Mouse (Mus musculus) erythroblast, embryonic 14.5 days (primary cell): ENCODE measurements around the gene Necap1.

Experiments used
- GATA1 ChIP-seq: IDR thresholded peaks from 2 replicates; pipeline ENCODE4 v1.6.1; 2012; ENCODE audit warnings: low read length, inconsistent platforms, mixed read lengths
- TAL1 ChIP-seq: IDR thresholded peaks from 3 replicates; pipeline ENCODE4 v1.6.1; 2012; ENCODE audit warnings: low read length, inconsistent platforms, mixed read lengths

DNA sequence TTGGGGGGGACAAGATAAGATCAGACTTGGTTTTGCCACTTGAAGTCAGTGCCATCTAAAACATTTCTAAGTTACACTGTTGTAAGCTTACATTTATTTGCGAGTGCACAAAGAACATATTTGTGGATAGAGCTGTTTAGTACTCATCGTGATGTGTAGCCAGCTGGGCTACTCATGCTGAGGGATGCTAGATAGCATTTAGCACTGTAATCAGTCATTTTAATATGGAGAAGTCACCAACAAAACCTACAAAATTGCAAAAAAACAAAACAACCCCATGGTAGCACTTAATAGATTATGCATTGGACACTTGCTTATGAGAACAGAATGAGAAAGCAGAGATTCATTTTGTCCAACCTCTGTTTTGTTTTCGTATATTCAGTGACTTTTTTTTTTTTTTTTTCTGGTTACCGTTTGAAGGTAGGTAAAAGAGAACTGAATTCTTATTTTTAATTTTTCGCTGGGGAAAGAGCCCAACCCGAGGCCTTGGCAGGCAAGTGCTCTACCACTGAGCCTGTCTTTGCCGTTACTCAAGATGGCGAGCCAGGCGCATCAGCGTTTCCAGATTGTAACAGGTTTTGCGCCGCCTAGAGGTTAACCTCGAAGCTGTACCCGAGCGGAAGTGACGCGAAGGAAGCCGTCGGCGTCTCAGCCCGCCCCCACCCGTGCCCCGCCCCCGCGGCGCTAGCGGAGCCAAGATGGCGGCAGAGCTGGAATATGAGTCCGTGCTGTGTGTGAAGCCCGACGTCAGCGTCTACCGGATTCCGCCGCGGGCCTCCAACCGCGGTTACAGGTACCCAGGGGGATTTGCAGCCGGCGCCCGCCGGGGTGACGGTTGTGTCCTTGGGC, at the start of gene Necap1:
- TF ChIP-seq GATA1 (no peak), TAL1 (no peak)
